Mouse (Mus musculus): ENCODE measurements at regions not wholly inside any gene's neighbourhood (a gene's known extent, or its start where the extent isn't known, plus 50 kb on each side); places are given as distances from the start of the nearest gene placed in this dataset.

DNA sequence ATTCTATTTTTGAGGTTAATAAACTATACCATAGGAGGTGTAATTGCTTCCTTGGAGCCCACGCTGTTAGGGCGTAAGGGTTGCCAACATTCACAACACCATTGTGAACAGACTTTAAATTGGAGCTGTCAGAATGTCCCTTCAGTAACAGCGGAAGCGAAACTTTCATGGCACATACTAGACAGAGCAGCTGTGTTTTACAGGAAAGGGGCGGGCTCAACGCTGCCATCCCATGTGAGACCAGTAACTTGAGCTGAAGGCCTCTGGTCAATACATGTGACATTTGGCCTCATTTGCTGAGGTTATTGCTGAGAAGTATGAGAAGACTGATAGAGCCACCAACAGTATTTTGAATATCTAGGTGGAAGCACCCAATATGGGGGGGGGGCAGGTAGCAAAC, 83.5 kb upstream of the Dock1 start:
- TF ChIP-seq GATA1 (IDR thresholded peaks at IDR 0.05; ENCODE audit: borderline replicate concordance, low read length) (no peak), CTCF (IDR thresholded peaks at IDR 0.05; ENCODE audit: low read depth, low read length) (no peak), GATA2 (IDR thresholded peaks at IDR 0.05; ENCODE audit: borderline replicate concordance, low read depth, low read length) (no peak)

All from G1E (cell line).